ENCODE assay signal across 29 mouse cellular contexts in genomic region chrX:48985653-48986052, GRCm38 (mm10).
DNase-seq lines count a peak whose midpoint lies in the region; ATAC-seq and TF ChIP-seq lines count a peak whose summit lies in the region.
"Had no signal": no experiment of that assay in that cellular context is flagged by ENCODE, and none has a peak within 500 bp of the region (broad histone marks: within the 10 kb centered on the region; RNA-seq: fewer than 3 reads in every experiment).

No protein-coding gene starts in this region.

- peak overlapping the region; percentile 73 for H3K27ac ChIP-seq in liver, embryonic 15.5 days (replicated peaks)
- H3K27ac ChIP-seq in hindbrain, embryonic 12.5 days = no peak overlapping the region
- H3K27ac ChIP-seq: embryonic facial prominence, embryonic 13.5 days; forebrain, embryonic 13.5 days; heart, embryonic 13.5 days; kidney, postnatal 0 days had no signal

- peak; percentile 88 for ATAC-seq in G1E (ENCODE audit: extremely low read depth, insufficient number of reproducible peaks, low FRiP score, poor library complexity, severe bottlenecking)
- peak; percentile 88 for ATAC-seq in liver, embryonic 15.5 days (ENCODE audit: insufficient read depth)
- no peak for ATAC-seq in hindbrain, embryonic 12.5 days (ENCODE audit: low FRiP score)
- ATAC-seq: forebrain, embryonic 13.5 days; hindbrain, embryonic 16.5 days had no signal

- DNase-seq in G1E (ENCODE audit: low spot score) (no peak), liver (peak; percentile 23)
- peak; percentile 44 for DNase-seq in c-Kit-negative CD71-positive TER-119-positive erythroid progenitor cells, embryonic 14.5 days (ENCODE audit: low read depth, low spot score)
- no peak for DNase-seq in right cerebral cortex, postnatal 25 days
- DNase-seq in layer of hippocampus, adult 9-11 months = no peak
- DNase-seq in gastrocnemius, postnatal 25 days = no peak
- DNase-seq: adrenal gland, adult 8-10 months; cerebellum, adult 11-12 months; cerebellum, adult 9-11 months; heart, postnatal 10 days; kidney, adult 8-10 months; kidney, postnatal 4 days; layer of hippocampus, postnatal 36 days; left cerebral cortex, postnatal 4 days; lung, embryonic 14.5 days; lung, postnatal 14 days; retina, postnatal 1 day; spleen, adult 18-20 months; thymus, adult 2 months; thymus, postnatal 36 days had no signal

- H3K27me3 ChIP-seq in G1E (ENCODE audit: insufficient read depth, low read length) = no peaks in the 10 kb centered on the region
- H3K27me3 ChIP-seq in liver, embryonic 15.5 days = no peaks in the 10 kb centered on the region
- no peaks in the 10 kb centered on the region for H3K27me3 ChIP-seq in hindbrain, embryonic 12.5 days
- H3K27me3 ChIP-seq: embryonic facial prominence, embryonic 13.5 days; forebrain, embryonic 13.5 days; heart, embryonic 13.5 days had no signal

- no peaks in the 10 kb centered on the region for H3K9me3 ChIP-seq in G1E (replicated peaks)
- H3K9me3 ChIP-seq in liver, embryonic 15.5 days (replicated peaks) = no peaks in the 10 kb centered on the region
- H3K9me3 ChIP-seq in hindbrain, embryonic 12.5 days (replicated peaks) = no peaks in the 10 kb centered on the region
- H3K9me3 ChIP-seq: embryonic facial prominence, embryonic 13.5 days had no signal

- WGBS in liver, embryonic 15.5 days (ENCODE audit: insufficient replicate concordance) = 31% methylated on average over 5 of the region's 5 CpGs
- 88% methylated on average over 5 of the region's 5 CpGs for WGBS in hindbrain, embryonic 12.5 days

- no peak overlapping the region for H3K9ac ChIP-seq in liver, embryonic 15.5 days
- H3K9ac ChIP-seq in hindbrain, embryonic 12.5 days = no peak overlapping the region
- H3K9ac ChIP-seq: embryonic facial prominence, embryonic 13.5 days; forebrain, embryonic 13.5 days; heart, embryonic 13.5 days; lung, embryonic 14.5 days had no signal

- TF ChIP-seq CTCF in G1E (IDR thresholded peaks at IDR 0.05; ENCODE audit: low read depth, low read length) = no peak

- H3K4me1 ChIP-seq in G1E (ENCODE audit: insufficient read depth, low read depth, low read length) = peaks cover 16% of the 10 kb centered on the region
- peaks cover 10% of the 10 kb centered on the region; the same call in 1 of the 2 replicates for H3K4me1 ChIP-seq in liver, embryonic 15.5 days (replicated peaks)
- H3K4me1 ChIP-seq in hindbrain, embryonic 12.5 days = no peaks in the 10 kb centered on the region
- H3K4me1 ChIP-seq: embryonic facial prominence, embryonic 13.5 days; forebrain, embryonic 13.5 days; heart, embryonic 13.5 days had no signal

- H3K4me2 ChIP-seq in liver, embryonic 15.5 days = peak overlapping the region; percentile 27
- H3K4me2 ChIP-seq in hindbrain, embryonic 12.5 days (replicated peaks) = no peak overlapping the region
- H3K4me2 ChIP-seq: embryonic facial prominence, embryonic 13.5 days; forebrain, embryonic 13.5 days; heart, embryonic 13.5 days; lung, embryonic 14.5 days; midbrain, embryonic 11.5 days had no signal

- H3K36me3 ChIP-seq in G1E (replicated peaks) = no peaks in the 10 kb centered on the region
- no peaks in the 10 kb centered on the region for H3K36me3 ChIP-seq in liver, embryonic 15.5 days (replicated peaks)
- H3K36me3 ChIP-seq in hindbrain, embryonic 12.5 days = no peaks in the 10 kb centered on the region
- H3K36me3 ChIP-seq: embryonic facial prominence, embryonic 13.5 days; heart, embryonic 13.5 days had no signal

- H3K4me3 ChIP-seq in G1E (ENCODE audit: low read depth, low read length) = no peak overlapping the region
- no peak overlapping the region for H3K4me3 ChIP-seq in liver, embryonic 15.5 days (replicated peaks)
- H3K4me3 ChIP-seq in hindbrain, embryonic 12.5 days = no peak overlapping the region
- H3K4me3 ChIP-seq: embryonic facial prominence, embryonic 13.5 days; erythroblast, embryonic 14.5 days; forebrain, embryonic 13.5 days; heart, embryonic 13.5 days had no signal

Comparison
In these comparisons a context has a peak if more than half of its experiments do, and no peak if none do; other contexts are left out.
1. DNase-seq: peak in c-Kit-negative CD71-positive TER-119-positive erythroid progenitor cells, embryonic 14.5 days (single experiment) and liver (single experiment); none in G1E (single experiment), right cerebral cortex, postnatal 25 days (single experiment), layer of hippocampus, adult 9-11 months (single experiment) and gastrocnemius, postnatal 25 days (single experiment).